Mouse (Mus musculus) kidney, embryonic 16.5 days (tissue): ENCODE measurements around the gene Sptlc2. TPM values are rescaled to one million over a fixed set of nuclear protein-coding genes. Genes with fewer than 3 reads are reported as not detected.

ENCODE experiments used
- ATAC-seq: fragments of 200-750 bp; cut with Nextera tagmentation; 2 replicates; pipeline ENCODE4 v1.8.0; 2017; ENCODE audit warnings: moderate TSS enrichment; ENCODE audit not compliant: low FRiP score, low TSS enrichment
- H3K27ac ChIP-seq: fragments of 300-500 bp; sonication (generic); 2 replicates; pipeline ENCODE4 v1.5.1; 2014; ENCODE audit warnings: low read length
- H3K27me3 ChIP-seq: fragments of 300-500 bp; sonication (generic); 2 replicates; pipeline ENCODE4 v1.6.1; 2014; ENCODE audit warnings: low read length, control low read depth, mixed read lengths; ENCODE audit not compliant: insufficient read depth
- H3K36me3 ChIP-seq: fragments of 300-500 bp; sonication (generic); 2 replicates; pipeline ENCODE4 v1.6.1; 2014; ENCODE audit warnings: low read length, control low read depth, mixed read lengths; ENCODE audit not compliant: insufficient read depth
- H3K4me1 ChIP-seq: fragments of 300-500 bp; sonication (generic); 2 replicates; pipeline ENCODE4 v1.6.1; 2014; ENCODE audit warnings: low read length, control low read depth, mixed read lengths; ENCODE audit not compliant: insufficient read depth
- H3K4me2 ChIP-seq: fragments of 300-500 bp; sonication (generic); replicated peaks from 2 replicates; pipeline ENCODE4 v1.6.1; 2014; ENCODE audit warnings: low read depth, low read length
- H3K4me3 ChIP-seq: fragments of 300-500 bp; sonication (generic); 2 replicates; pipeline ENCODE4 v1.5.1; 2014; ENCODE audit warnings: mild to moderate bottlenecking, low read length
- H3K9ac ChIP-seq: fragments of 300-500 bp; sonication (generic); replicated peaks from 2 replicates; pipeline ENCODE4 v1.6.1; 2014; ENCODE audit warnings: low read length
- H3K9me3 ChIP-seq: fragments of 300-500 bp; sonication (generic); 2 replicates; pipeline ENCODE4 v1.6.1; 2016; ENCODE audit warnings: low read length, control low read depth
- WGBS: fragments of 180-500 bp; shearing (Covaris S2); extraction: QIAGEN DNeasy Blood & Tissue Kit; methylation state at CpG from one replicate; pipeline ENCODE4 v1.1.7; 2014; 5-methylcytosine and 5-hydroxymethylcytosine counted together
- polyA plus RNA-seq: library from polyadenylated mRNA; unstranded; fragments of >200 nt; fragmentation: Nextera tagmentation; extraction: Ambion mirVana; gene quantifications from 2 replicates; pipeline ENCODE4 v1.2.1, GENCODE M21; 2015

Sptlc2 gene
- polyA plus RNA-seq, 1 experiment from 2014 or later, result 84.9 TPM

- Histone ChIP-seq H3K9ac (no peak overlapping the region), H3K9me3 (no peaks in the 10 kb centered on the region), H3K4me3 (no peak overlapping the region), H3K4me1 (no peaks in the 10 kb centered on the region), H3K27ac (no peak overlapping the region), H3K27me3 (no peaks in the 10 kb centered on the region), H3K4me2 (no peak overlapping the region), H3K36me3 (no peaks in the 10 kb centered on the region)
- WGBS, result 51% methylated on average over 4 of the region's 4 CpGs
- ATAC-seq, result no peak
These were observed 9.8 kb upstream of the Sptlc2 start for GRCm38 (mm10) chr12:87397811-87398417.

GRCm38 (mm10) chr12:87397126-87397525 lies 9.0 kb upstream of the Sptlc2 start:
- Histone ChIP-seq H3K4me3 (no peak overlapping the region), H3K9me3 (no peaks in the 10 kb centered on the region), H3K4me2 (no peak overlapping the region), H3K27ac (no peak overlapping the region), H3K4me1 (no peaks in the 10 kb centered on the region), H3K36me3 (no peaks in the 10 kb centered on the region), H3K27me3 (no peaks in the 10 kb centered on the region), H3K9ac (no peak overlapping the region)
- ATAC-seq, result no peak
- 82% methylated on average over 4 of the region's 4 CpGs for WGBS

- no peak overlapping the region for H3K9ac ChIP-seq
- ATAC-seq, result no peak
- no peaks in the 10 kb centered on the region for H3K27me3 ChIP-seq
- no peak overlapping the region for H3K4me3 ChIP-seq
- H3K27ac ChIP-seq, result no peak overlapping the region
- H3K36me3 ChIP-seq, result no peaks in the 10 kb centered on the region
- no peaks in the 10 kb centered on the region for H3K9me3 ChIP-seq
- 88% methylated on average over 6 of the region's 6 CpGs for WGBS
- H3K4me1 ChIP-seq, result no peaks in the 10 kb centered on the region
- H3K4me2 ChIP-seq, result no peak overlapping the region
These were observed 6.2 kb upstream of the Sptlc2 start for GRCm38 (mm10) chr12:87394316-87394715.

DNA sequence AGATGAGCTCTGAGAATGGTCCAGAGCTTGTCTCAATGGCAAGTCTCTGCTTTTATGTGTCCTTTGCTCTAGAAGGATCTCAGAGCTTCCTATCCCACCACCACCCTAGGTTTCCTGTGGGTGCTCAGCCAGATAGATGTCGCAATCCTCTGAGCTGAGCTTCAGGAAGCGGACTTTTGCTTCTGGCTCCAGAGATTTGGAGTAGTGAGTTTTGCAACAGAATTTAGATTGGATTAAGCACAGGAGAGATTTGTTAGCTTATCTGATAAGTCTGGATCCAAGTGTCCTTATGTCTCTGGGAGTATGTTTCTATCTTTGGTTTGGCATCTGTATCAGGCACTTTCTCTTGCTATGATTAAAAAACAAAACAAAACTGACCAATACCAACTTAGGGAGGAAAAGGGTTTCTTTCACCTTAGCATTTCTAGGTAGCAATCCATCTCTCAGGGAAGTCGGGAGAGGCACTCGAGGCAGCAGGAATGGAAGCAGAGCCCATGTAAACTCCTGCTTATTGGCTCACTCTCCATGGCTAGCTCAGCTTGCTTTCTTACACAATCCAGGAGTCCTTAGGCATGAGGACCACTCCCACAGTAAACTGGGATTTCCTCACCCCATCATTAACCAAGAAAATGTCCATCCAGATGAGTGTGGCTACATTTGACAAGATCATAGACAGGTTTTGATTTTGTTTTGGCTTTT lies 5.4 kb upstream of the Sptlc2 start:
- Histone ChIP-seq H3K36me3 (no peaks in the 10 kb centered on the region), H3K4me3 (no peak overlapping the region), H3K9ac (no peak overlapping the region), H3K4me2 (no peak overlapping the region), H3K4me1 (0 out of 2 replicates have a peak, but pooled peaks cover 3% of the 10 kb centered on the region), H3K27me3 (no peaks in the 10 kb centered on the region), H3K9me3 (no peaks in the 10 kb centered on the region), H3K27ac (no peak overlapping the region)
- ATAC-seq, result no peak
- 80% methylated on average over 4 of the region's 4 CpGs for WGBS

GRCm38 (mm10) chr12:87391355-87391754 lies 3.2 kb upstream of the Sptlc2 start:
- ATAC-seq, result no peak

DNA sequence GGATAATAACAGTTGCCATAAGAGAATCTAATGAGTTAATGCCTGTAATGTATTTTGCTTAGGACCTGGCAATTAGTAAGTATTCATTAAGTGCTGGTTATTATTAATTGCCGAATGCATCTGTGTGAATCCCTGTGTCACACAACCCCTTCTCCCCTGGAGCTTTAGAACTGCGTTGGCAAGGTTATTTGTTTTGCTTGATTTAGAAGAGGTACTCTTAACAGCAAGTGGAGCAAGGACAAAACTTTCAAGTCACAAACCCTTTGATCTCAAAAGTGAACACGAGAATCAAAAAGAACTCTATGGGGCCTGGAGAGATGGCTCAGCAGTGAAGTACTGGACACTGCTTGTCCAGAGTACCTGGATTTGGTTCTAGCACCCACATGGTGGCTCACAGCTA lies 1.1 kb upstream of the Sptlc2 start:
- H3K27me3 ChIP-seq, result no peaks in the 10 kb centered on the region
- no peak overlapping the region for H3K9ac ChIP-seq
- peak overlapping the region; percentile 80; the same call in 1 of the 2 replicates for H3K4me3 ChIP-seq
- no peak for ATAC-seq
- no peak overlapping the region; the same call in 1 of the 2 replicates for H3K27ac ChIP-seq
- H3K4me1 ChIP-seq, result peaks cover 18% of the 10 kb centered on the region
- peak overlapping the region; percentile 59; the same call in 1 of the 2 replicates for H3K4me2 ChIP-seq
- 61% methylated on average over 3 of the region's 3 CpGs for WGBS
- no peaks in the 10 kb centered on the region for H3K9me3 ChIP-seq
- no peaks in the 10 kb centered on the region for H3K36me3 ChIP-seq

More at GRCm38 (mm10) chr12:87391355-87391754, 3.2 kb upstream of the Sptlc2 start:
- Histone ChIP-seq H3K9ac (no peak overlapping the region), H3K36me3 (no peaks in the 10 kb centered on the region), H3K27ac (no peak overlapping the region), H3K4me2 (no peak overlapping the region), H3K4me3 (no peak overlapping the region), H3K9me3 (no peaks in the 10 kb centered on the region), H3K4me1 (peaks cover 11% of the 10 kb centered on the region), H3K27me3 (no peaks in the 10 kb centered on the region)

DNA sequence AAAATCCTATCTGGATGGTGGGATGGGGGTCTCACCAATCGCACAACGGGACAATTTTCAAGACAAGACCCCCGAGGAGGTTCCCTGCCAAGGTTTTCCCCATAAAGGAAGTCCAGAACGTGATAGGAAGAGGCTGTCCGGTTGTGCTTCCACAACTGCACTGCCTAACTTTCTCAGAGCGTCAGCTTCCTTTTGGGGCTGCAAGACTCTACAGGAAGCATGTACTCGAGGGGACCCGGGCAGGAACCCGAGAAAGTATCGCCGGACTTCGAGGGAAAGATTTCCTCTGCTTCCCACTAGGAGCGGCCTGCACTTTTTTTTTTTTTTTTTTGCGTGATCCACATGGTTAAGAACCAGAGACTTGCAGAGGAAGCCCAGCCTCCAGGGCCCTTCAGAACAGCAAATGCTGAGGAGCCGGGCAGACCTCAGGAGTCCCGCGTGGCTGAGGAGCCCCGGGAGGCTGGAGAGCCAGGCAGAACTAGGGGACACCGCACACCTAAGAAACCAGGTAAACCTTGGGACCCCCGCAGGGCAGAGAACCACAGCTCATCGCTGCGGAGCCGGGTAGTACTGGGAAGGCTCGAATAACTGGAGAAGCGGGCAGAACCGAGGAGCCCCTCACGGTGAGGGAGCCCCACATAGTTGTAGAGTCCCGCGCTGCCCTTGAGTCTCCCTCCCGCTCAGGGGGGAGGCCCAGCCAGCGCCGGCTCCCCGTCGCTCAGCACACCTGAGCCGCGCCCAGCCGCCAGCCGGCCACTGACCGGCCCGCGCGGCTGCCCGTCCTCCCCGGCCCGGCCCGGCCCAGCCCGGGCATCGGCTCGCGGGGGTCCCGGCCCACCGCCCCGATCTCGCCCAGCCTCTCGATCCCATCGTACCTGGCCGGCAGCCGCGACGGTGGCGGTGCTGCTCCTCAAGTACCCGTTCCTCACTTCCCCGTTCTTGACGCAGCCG lies 709 bp downstream of the Sptlc2 start:
- Histone ChIP-seq H3K9me3 (no peaks in the 10 kb centered on the region), H3K4me3 (peak overlapping the region; percentile 80), H3K36me3 (no peaks in the 10 kb centered on the region), H3K9ac (peak overlapping the region; percentile 89), H3K27ac (peak overlapping the region; percentile 76), H3K4me2 (peak overlapping the region; percentile 94), H3K27me3 (no peaks in the 10 kb centered on the region), H3K4me1 (peaks cover 18% of the 10 kb centered on the region)
- ATAC-seq, result peak; percentile 43
- under 1% methylated on average over 51 of the region's 65 CpGs for WGBS

- Histone ChIP-seq H3K4me1 (peaks cover 26% of the 10 kb centered on the region), H3K9ac (no peak overlapping the region), H3K4me3 (no peak overlapping the region), H3K36me3 (no peaks in the 10 kb centered on the region), H3K27ac (no peak overlapping the region), H3K9me3 (no peaks in the 10 kb centered on the region), H3K27me3 (no peaks in the 10 kb centered on the region), H3K4me2 (no peak overlapping the region)
- ATAC-seq, result no peak
- 94% methylated on average over 3 of the region's 3 CpGs for WGBS
These were observed 3.1 kb downstream of the Sptlc2 start for GRCm38 (mm10) chr12:87385051-87385450.

DNA sequence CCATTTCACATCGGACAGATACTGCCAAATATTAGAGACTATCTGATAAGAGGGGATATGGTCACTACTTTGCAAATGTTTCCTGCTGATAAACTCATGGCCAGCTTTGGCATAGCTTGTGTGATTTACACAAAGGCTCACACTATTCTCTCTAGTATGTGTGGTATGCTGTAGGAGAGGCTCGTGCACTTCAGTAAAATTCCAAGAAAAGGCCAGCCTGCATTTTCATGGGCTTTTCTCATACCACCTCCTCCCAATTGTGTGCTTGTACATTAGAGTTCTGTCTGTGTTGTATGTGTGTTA lies 6.8 kb downstream of the Sptlc2 start:
- WGBS, result 50% methylated on average over 2 of the region's 2 CpGs
- peaks cover 14% of the 10 kb centered on the region for H3K4me1 ChIP-seq
- H3K36me3 ChIP-seq, result no peaks in the 10 kb centered on the region
- no peaks in the 10 kb centered on the region for H3K27me3 ChIP-seq
- H3K4me3 ChIP-seq, result no peak overlapping the region
- H3K4me2 ChIP-seq, result no peak overlapping the region
- peak overlapping the region; percentile 39; the same call in 1 of the 2 replicates for H3K27ac ChIP-seq
- no peaks in the 10 kb centered on the region for H3K9me3 ChIP-seq
- ATAC-seq, result peak; percentile 42; the same call in 1 of the 2 replicates
- H3K9ac ChIP-seq, result no peak overlapping the region
